Mouse (Mus musculus) heart, adult 2 months (tissue): ENCODE results near the gene Fos. TPM values are rescaled to one million over a fixed set of nuclear protein-coding genes. Genes with fewer than 3 reads are reported as not detected.
"Not testable (repeated sequence)": the region's sequence is repeated elsewhere in the genome, so short reads cannot be mapped to it uniquely, and the experiment has no call there.

ENCODE experiments used
- DNase-seq, 2 experiments: peaks; one replicate each; pipeline ENCODE4 v3.0.0; 2021
- H3K27ac ChIP-seq: fragments of 200-600 bp; 2 replicates; pipeline ENCODE4 v1.8.1; 2022
- H3K27me3 ChIP-seq: fragments of 200-500 bp; 2 replicates; pipeline ENCODE4 v1.6.1; 2012; ENCODE audit warnings: mild to moderate bottlenecking, low read length, inconsistent platforms, mixed read lengths; ENCODE audit not compliant: control insufficient read depth, insufficient read depth
- H3K36me3 ChIP-seq: fragments of 200-500 bp; 2 replicates; pipeline ENCODE4 v1.6.1; 2012; ENCODE audit warnings: low read length, inconsistent platforms; ENCODE audit not compliant: control insufficient read depth, insufficient read depth
- H3K4me1 ChIP-seq: fragments of 200-500 bp; 2 replicates; pipeline ENCODE4 v1.6.1; 2011; ENCODE audit warnings: low read length; ENCODE audit not compliant: control insufficient read depth, insufficient read depth
- H3K4me3 ChIP-seq: fragments of 200-600 bp; 2 replicates; pipeline ENCODE4 v1.8.1; 2022
- H3K79me2 ChIP-seq: fragments of 200-500 bp; replicated peaks from 2 replicates; pipeline ENCODE4 v1.6.1; 2012; ENCODE audit warnings: mild to moderate bottlenecking, inconsistent platforms, low read length, moderate library complexity, mixed read lengths; ENCODE audit not compliant: control insufficient read depth, insufficient read depth
- H3K9ac ChIP-seq: fragments of 200-500 bp; 2 replicates; pipeline ENCODE4 v1.6.1; 2012; ENCODE audit warnings: low read depth, mild to moderate bottlenecking, control low read depth, inconsistent platforms, low read length, mixed read lengths
- CTCF ChIP-seq: fragments of 200-600 bp; IDR thresholded peaks from 2 replicates; pipeline ENCODE4 v1.8.1; 2022; ENCODE audit warnings: antibody characterized with exemption, mild to moderate bottlenecking, moderate library complexity
- EP300 ChIP-seq: fragments of 200-500 bp; IDR thresholded peaks from 2 replicates; pipeline ENCODE4 v1.6.1; 2011; ENCODE audit warnings: low read depth, low read length, control low read depth; ENCODE audit not compliant: insufficient read depth
- POLR2A ChIP-seq: fragments of 200-500 bp; IDR thresholded peaks from 2 replicates; pipeline ENCODE4 v1.6.1; 2011; ENCODE audit warnings: mild to moderate bottlenecking, low read depth, low read length, control low read depth; ENCODE audit not compliant: insufficient read depth
- WGBS: fragments of 180-500 bp; shearing (Covaris S2); methylation state at CpG from one replicate; pipeline ENCODE4 v1.1.7; 2018; 5-methylcytosine and 5-hydroxymethylcytosine counted together
- intact Hi-C: fragments of 180-260 bp; cut with DNase I; formaldehyde crosslinking; loops from one replicate; pipeline ENCODE4 v1.15.1; 2025
- polyA plus RNA-seq: library from polyadenylated mRNA; depleted of rRNA; stranded (reverse); fragments of >200 nt; gene quantifications from 2 replicates; pipeline ENCODE4 v1.2.3, GENCODE M21; 2012; rRNA removed
- total RNA-seq, 2 experiments: library from RNA; stranded (reverse); gene quantifications; 2 replicates each; pipeline ENCODE4 v1.2.3; 2021

The Fos gene
- total and polyA plus RNA-seq, 3 experiments = 3.0 to 9.1 (median 5.7) TPM

DNA sequence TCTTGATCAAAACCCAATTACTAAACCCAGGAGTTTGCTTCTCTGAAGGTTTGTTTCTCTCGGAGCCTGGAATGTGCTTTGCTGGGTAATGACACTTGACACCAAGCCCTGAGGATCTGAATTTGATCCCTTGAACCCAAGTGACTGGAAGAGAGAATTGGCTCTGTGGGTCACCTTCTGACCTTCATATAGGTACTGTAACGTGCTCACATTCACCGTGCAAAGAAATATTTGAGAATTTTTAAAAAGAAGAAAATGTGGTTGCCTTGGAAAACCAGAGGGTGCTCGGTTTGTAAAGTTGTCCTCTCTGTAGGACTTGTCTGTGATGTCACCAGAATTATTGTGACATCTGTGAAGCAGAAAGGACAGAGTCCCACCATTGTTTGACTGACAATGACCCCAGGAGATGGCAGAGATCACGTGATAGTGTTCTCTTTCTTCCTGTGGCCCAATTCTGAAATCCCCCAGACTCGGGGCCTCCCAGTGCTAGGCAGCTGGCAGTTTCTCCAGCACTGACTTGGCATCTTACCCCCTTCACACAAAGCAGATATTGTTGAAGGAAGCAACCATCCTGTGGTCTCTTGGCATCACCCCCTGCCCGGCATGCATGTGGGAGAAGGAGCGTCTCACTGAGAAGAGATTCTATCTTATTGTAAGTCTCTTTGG, 50.6 kb downstream of the Fos start:
- 72% methylated on average over 8 of the region's 8 CpGs for WGBS
- no peak overlapping the region for H3K9ac ChIP-seq
- no peaks in the 10 kb centered on the region for H3K36me3 ChIP-seq
- no peak overlapping the region for H3K4me3 ChIP-seq
- DNase-seq = no peak
- peaks cover 9% of the 10 kb centered on the region for H3K4me1 ChIP-seq
- no peak for TF ChIP-seq EP300
- TF ChIP-seq POLR2A = no peak
- TF ChIP-seq CTCF = no peak
- no peaks in the 10 kb centered on the region for H3K79me2 ChIP-seq
- intact Hi-C loops = no loop called here
- no peak overlapping the region for H3K27ac ChIP-seq
- no peaks in the 10 kb centered on the region for H3K27me3 ChIP-seq

- H3K79me2 ChIP-seq, H3K27me3 ChIP-seq, intact Hi-C loops, DNase-seq, H3K27ac ChIP-seq, H3K36me3 ChIP-seq, H3K4me3 ChIP-seq, H3K4me1 ChIP-seq, H3K9ac ChIP-seq: not testable (repeated sequence)
- 72% methylated on average over 11 of the region's 11 CpGs for WGBS
These were observed 51.3 kb downstream of the Fos start for GRCm38 (mm10) chr12:85524859-85525495.

Other genes with a start within 250 kb of the Fos start
- gene Mlh3, start 203.3 kb upstream of the Fos start, total RNA-seq = 1 to 10 TPM; 8.2 to 8.7 TPM
- 4.5 and 8.8 TPM in 2 replicates for gene Mlh3, start 203.3 kb upstream of the Fos start, polyA plus RNA-seq
- 10 to 100 TPM; 19.3 to 20.0 TPM for gene Acyp1, start 185.5 kb upstream of the Fos start, total RNA-seq
- gene Acyp1, start 185.5 kb upstream of the Fos start, polyA plus RNA-seq = 9.7 and 11.0 TPM in 2 replicates
- 1 to 10 TPM; 2.2 to 2.6 TPM for gene Zc2hc1c, start 185.3 kb upstream of the Fos start, total RNA-seq
- 1.0 and 1.1 TPM in 2 replicates for gene Zc2hc1c, start 185.3 kb upstream of the Fos start, polyA plus RNA-seq
- gene Nek9, start 134.5 kb upstream of the Fos start, total RNA-seq = 100 to 1,000 TPM; 107 to 116 TPM
- gene Nek9, start 134.5 kb upstream of the Fos start, polyA plus RNA-seq = 41.6 and 74.4 TPM in 2 replicates
- gene Tmed10, start 99.0 kb upstream of the Fos start, total RNA-seq = 100 to 1,000 TPM; 164 to 186 TPM
- 108 and 130 TPM in 2 replicates for gene Tmed10, start 99.0 kb upstream of the Fos start, polyA plus RNA-seq
- gene Jdp2, start 125.1 kb downstream of the Fos start, total RNA-seq = 10 to 100 TPM in 1 of 2 experiments, 1 to 10 TPM in 1; 7.5 to 15.9 TPM
- gene Jdp2, start 125.1 kb downstream of the Fos start, polyA plus RNA-seq = 4.3 and 4.6 TPM in 2 replicates
- gene Batf, start 212.8 kb downstream of the Fos start, total RNA-seq = 1 to 10 TPM; 1.0 to 1.6 TPM
- gene Batf, start 212.8 kb downstream of the Fos start, polyA plus RNA-seq = 1.0 and 1.8 TPM in 2 replicates